Mouse (Mus musculus): ENCODE measurements around the gene Caml. TPM values are rescaled to one million over a fixed set of nuclear protein-coding genes. Genes with fewer than 3 reads are reported as not detected.
"Not testable (repeated sequence)": the region's sequence is repeated elsewhere in the genome, so short reads cannot be mapped to it uniquely, and the experiment has no call there.

Gene Caml
- polyA plus RNA-seq, 1 experiment from 2014 or later: 30.9 TPM

- Histone ChIP-seq H3K4me3 (peak within 1 kb of the TSS; percentile 87), H3K9ac (peak within 1 kb of the TSS; percentile 95), H3K36me3 (peaks cover 59% of the 10 kb centered on the region), H3K9me3 (no peaks in the 10 kb centered on the region), H3K27me3 (replicated peaks) (no peaks in the 10 kb centered on the region), H3K4me2 (peak within 1 kb of the TSS; percentile 94), H3K4me1 (peaks cover 22% of the 10 kb centered on the region), H3K27ac (replicated peaks) (0 out of 2 replicates have a peak within 1 kb of the TSS, but pooled peaks have one; percentile 25)
- ATAC-seq (ENCODE audit: extremely low read depth, insufficient number of reproducible peaks, low FRiP score, low TSS enrichment): 0 out of 2 replicates have a peak, but pooled peaks have one; percentile 62
- 7% methylated on average over 28 of the region's 30 CpGs for WGBS
Observed at GRCm38 (mm10) chr13:55634639-55635127, 11.9 kb downstream of the Caml start, which contains the start of gene Ddx46. Gene Ddx46, plus strand, starts transcription at chr13:55635027.

- Histone ChIP-seq H3K27me3 (replicated peaks) (no peaks in the 10 kb centered on the region), H3K4me1 (peaks cover 22% of the 10 kb centered on the region), H3K4me2 (peak overlapping the region; percentile 94), H3K9me3 (no peaks in the 10 kb centered on the region), H3K4me3 (peak overlapping the region; percentile 87), H3K36me3 (peaks cover 59% of the 10 kb centered on the region), H3K9ac (peak overlapping the region; percentile 95), H3K27ac (replicated peaks) (0 out of 2 replicates have a peak overlapping the region, but pooled peaks have one; percentile 25)
- no peak; the same call in 1 of the 2 replicates for ATAC-seq (ENCODE audit: extremely low read depth, insufficient number of reproducible peaks, low FRiP score, low TSS enrichment)
- WGBS: under 1% methylated on average over 40 of the region's 40 CpGs
Observed at GRCm38 (mm10) chr13:55635146-55635571, 12.4 kb downstream of the Caml start.

GRCm38 (mm10) chr13:55636185-55636983 lies 13.6 kb downstream of the Caml start:
- peaks cover 22% of the 10 kb centered on the region for H3K4me1 ChIP-seq
- no peak for ATAC-seq (ENCODE audit: extremely low read depth, insufficient number of reproducible peaks, low FRiP score, low TSS enrichment)
- no peaks in the 10 kb centered on the region for H3K9me3 ChIP-seq
- WGBS: 86% methylated on average over 14 of the region's 14 CpGs
- H3K27ac ChIP-seq (replicated peaks): no peak overlapping the region
- peaks cover 55% of the 10 kb centered on the region for H3K36me3 ChIP-seq
- H3K4me3 ChIP-seq: peak overlapping the region; percentile 87
- no peaks in the 10 kb centered on the region for H3K27me3 ChIP-seq (replicated peaks)
- H3K9ac ChIP-seq: no peak overlapping the region
- peak overlapping the region; percentile 94 for H3K4me2 ChIP-seq

DNA sequence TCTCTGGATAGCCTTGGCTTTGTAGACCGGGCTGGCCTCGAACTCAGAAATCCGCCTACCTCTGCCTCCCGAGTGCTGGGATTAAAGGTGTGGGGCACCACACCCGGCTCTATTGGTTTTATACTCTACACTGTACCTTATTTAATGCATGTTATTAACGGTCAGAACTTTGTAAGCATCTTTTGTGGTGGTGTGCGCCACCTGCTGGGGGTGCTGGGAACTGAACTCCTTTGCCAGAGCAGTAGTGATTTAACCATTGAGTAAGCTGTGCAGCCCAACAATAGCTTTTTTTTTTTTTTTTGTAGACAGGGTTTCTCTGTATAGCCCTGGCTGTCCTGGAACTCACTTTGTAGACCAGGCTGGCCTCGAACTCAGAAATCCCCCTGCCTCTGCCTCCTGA lies 17.7 kb downstream of the Caml start:
- ATAC-seq (ENCODE audit: extremely low read depth, insufficient number of reproducible peaks, low FRiP score, low TSS enrichment); H3K9ac ChIP-seq; H3K27ac ChIP-seq (replicated peaks); H3K4me2 ChIP-seq; H3K4me3 ChIP-seq; H3K9me3 ChIP-seq; H3K27me3 ChIP-seq (replicated peaks): not testable (repeated sequence)
- 41% methylated on average over 8 of the region's 8 CpGs for WGBS
- peaks cover 55% of the 10 kb centered on the region for H3K36me3 ChIP-seq
- peaks cover 14% of the 10 kb centered on the region for H3K4me1 ChIP-seq

GRCm38 (mm10) chr13:55644525-55644924 lies 21.7 kb downstream of the Caml start:
- Histone ChIP-seq H3K27me3 (replicated peaks) (no peaks in the 10 kb centered on the region), H3K36me3 (peaks cover 75% of the 10 kb centered on the region)
- 93% methylated on average over 2 of the region's 2 CpGs for WGBS

DNA sequence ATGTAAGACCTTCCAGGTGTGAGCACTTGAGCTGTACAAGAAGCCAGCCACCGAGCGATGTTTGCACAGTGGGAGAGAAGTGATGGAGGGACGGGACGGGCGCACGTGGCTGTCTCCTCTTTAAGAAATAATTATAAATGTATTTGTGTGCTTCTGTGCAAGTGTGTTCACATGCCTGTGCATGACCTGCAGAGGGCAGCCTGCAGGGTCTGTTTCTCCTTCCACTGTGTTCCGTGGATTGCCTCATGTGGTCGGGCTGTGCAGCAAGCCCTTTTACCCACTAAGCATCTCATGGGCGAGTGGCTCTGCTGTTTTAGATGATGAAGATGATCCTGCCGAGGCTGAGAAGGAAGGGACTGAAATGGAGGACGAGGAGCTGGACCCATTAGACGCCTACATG lies 27.3 kb downstream of the Caml start:
- no peak for ATAC-seq (ENCODE audit: extremely low read depth, insufficient number of reproducible peaks, low FRiP score, low TSS enrichment)
- H3K4me1 ChIP-seq: no peaks in the 10 kb centered on the region
- no peak overlapping the region for H3K4me3 ChIP-seq
- H3K9ac ChIP-seq: no peak overlapping the region
- 90% methylated on average over 12 of the region's 12 CpGs for WGBS
- H3K27me3 ChIP-seq (replicated peaks): no peaks in the 10 kb centered on the region
- H3K36me3 ChIP-seq: peaks cover 100% of the 10 kb centered on the region
- no peak overlapping the region for H3K4me2 ChIP-seq
- H3K9me3 ChIP-seq: no peaks in the 10 kb centered on the region
- no peak overlapping the region for H3K27ac ChIP-seq (replicated peaks)

More at GRCm38 (mm10) chr13:55644525-55644924, 21.7 kb downstream of the Caml start:
- Histone ChIP-seq H3K4me1 (no peaks in the 10 kb centered on the region), H3K4me3 (no peak overlapping the region), H3K9me3 (no peaks in the 10 kb centered on the region), H3K27ac (replicated peaks) (no peak overlapping the region), H3K4me2 (no peak overlapping the region), H3K9ac (no peak overlapping the region)
- no peak for ATAC-seq (ENCODE audit: extremely low read depth, insufficient number of reproducible peaks, low FRiP score, low TSS enrichment)

GRCm38 (mm10) chr13:55650980-55651379 lies 28.2 kb downstream of the Caml start:
- Histone ChIP-seq H3K4me1 (no peaks in the 10 kb centered on the region), H3K4me3 (no peak overlapping the region), H3K9me3 (no peaks in the 10 kb centered on the region), H3K9ac (no peak overlapping the region), H3K4me2 (no peak overlapping the region), H3K27me3 (replicated peaks) (no peaks in the 10 kb centered on the region), H3K36me3 (peaks cover 100% of the 10 kb centered on the region), H3K27ac (replicated peaks) (no peak overlapping the region)
- ATAC-seq (ENCODE audit: extremely low read depth, insufficient number of reproducible peaks, low FRiP score, low TSS enrichment): no peak
- WGBS: 85% methylated on average over 6 of the region's 6 CpGs

GRCm38 (mm10) chr13:55668550-55668949 lies 45.7 kb downstream of the Caml start:
- peaks cover 97% of the 10 kb centered on the region for H3K36me3 ChIP-seq
- no peak overlapping the region for H3K9ac ChIP-seq
- ATAC-seq (ENCODE audit: extremely low read depth, insufficient number of reproducible peaks, low FRiP score, low TSS enrichment): no peak
- 84% methylated on average over 6 of the region's 6 CpGs for WGBS
- H3K4me1 ChIP-seq: no peaks in the 10 kb centered on the region
- H3K27me3 ChIP-seq (replicated peaks): no peaks in the 10 kb centered on the region
- H3K9me3 ChIP-seq: 0 out of 2 replicates have a peak, but pooled peaks cover 4% of the 10 kb centered on the region
- H3K4me3 ChIP-seq: no peak overlapping the region
- no peak overlapping the region for H3K27ac ChIP-seq (replicated peaks)
- H3K4me2 ChIP-seq: no peak overlapping the region

GRCm38 (mm10) chr13:55672711-55673110 lies 49.9 kb downstream of the Caml start:
- no peak overlapping the region for H3K4me2 ChIP-seq
- no peak overlapping the region for H3K4me3 ChIP-seq
- H3K36me3 ChIP-seq: peaks cover 94% of the 10 kb centered on the region
- no peaks in the 10 kb centered on the region for H3K27me3 ChIP-seq (replicated peaks)
- H3K9me3 ChIP-seq: 0 out of 2 replicates have a peak, but pooled peaks cover 4% of the 10 kb centered on the region
- no peak for ATAC-seq (ENCODE audit: extremely low read depth, insufficient number of reproducible peaks, low FRiP score, low TSS enrichment)
- 93% methylated on average over 6 of the region's 6 CpGs for WGBS
- H3K9ac ChIP-seq: no peak overlapping the region
- H3K27ac ChIP-seq (replicated peaks): no peak overlapping the region
- no peaks in the 10 kb centered on the region for H3K4me1 ChIP-seq

DNA sequence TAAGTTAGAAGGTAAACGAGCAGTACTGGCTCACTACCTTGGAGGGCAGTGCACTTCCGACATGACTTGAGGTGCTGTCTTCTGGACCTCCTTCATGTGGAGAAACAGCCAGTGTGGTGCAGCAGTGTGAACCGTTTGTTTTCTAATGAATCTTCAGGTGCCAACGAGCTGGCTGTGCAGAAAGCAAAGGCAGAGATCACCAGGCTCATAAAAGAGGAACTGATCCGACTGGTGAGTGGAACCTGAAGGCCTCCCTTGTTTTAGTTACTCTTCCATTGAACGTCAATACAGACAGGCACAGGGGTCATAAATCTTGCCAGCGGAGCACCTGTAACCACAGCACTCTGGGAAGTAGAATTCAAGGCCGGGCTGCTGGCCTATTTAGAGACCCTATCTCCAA lies 54.6 kb downstream of the Caml start:
- Histone ChIP-seq H3K4me3 (no peak overlapping the region), H3K9me3 (no peaks in the 10 kb centered on the region), H3K4me2 (no peak overlapping the region), H3K27me3 (replicated peaks) (no peaks in the 10 kb centered on the region), H3K4me1 (no peaks in the 10 kb centered on the region), H3K9ac (no peak overlapping the region), H3K36me3 (peaks cover 88% of the 10 kb centered on the region), H3K27ac (replicated peaks) (no peak overlapping the region)
- ATAC-seq (ENCODE audit: extremely low read depth, insufficient number of reproducible peaks, low FRiP score, low TSS enrichment): no peak
- 81% methylated on average over 8 of the region's 8 CpGs for WGBS

All from heart, embryonic 13.5 days (tissue).